Mouse (Mus musculus) CD8-positive naive resting alpha-beta T cell, adult 57 days (primary cell): ENCODE measurements around the gene Gm42674. TPM values are rescaled to one million over a fixed set of nuclear protein-coding genes. Genes with fewer than 3 reads are reported as not detected.

Source experiments
- total RNA-seq: library from RNA; stranded (reverse); gene quantifications from one replicate; pipeline ENCODE4 v1.2.4, GENCODE M21; 2023

Gene Gm42674
- not detected for total RNA-seq

GRCm38 (mm10) chr3:90601486-90602110 lies at the start of gene Gm42674:
Gene Gm42674, plus strand, starts transcription at chr3:90601904.

DNA sequence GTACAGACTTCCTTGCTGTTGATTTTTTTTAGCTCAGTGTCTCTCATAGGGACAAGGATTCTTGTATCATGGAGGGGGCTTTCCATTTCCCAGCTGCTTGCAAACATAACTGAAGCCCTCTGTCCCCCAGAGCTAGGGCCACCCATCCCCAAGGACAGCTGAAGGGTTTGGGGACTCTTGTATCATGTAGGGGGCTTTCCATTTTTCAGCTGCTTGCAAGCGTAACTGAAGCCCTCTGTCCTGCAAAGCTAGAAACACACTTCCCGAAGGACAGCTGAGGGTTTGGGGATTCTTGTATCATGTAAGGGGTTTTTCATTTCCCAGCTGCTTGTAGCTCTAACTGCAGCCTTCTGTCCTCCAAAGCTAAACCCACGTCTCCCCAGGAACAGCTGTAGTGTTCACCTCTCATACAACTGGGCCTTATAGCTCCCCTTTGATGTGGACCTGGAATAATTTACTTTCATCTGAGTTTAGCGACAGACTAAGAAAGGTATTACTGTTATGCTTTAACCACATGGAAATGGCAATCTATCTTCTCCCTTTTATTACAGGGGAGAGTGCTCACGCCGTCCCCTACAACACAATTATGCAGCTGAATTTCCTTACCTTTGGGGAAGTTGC lies 41.6 kb upstream of the Gm42674 start, which contains the start of gene S100a3:
Gene S100a3, plus strand, starts transcription at position 571 of the 621 bp plus-strand sequence.

GRCm38 (mm10) chr3:90589947-90590346 lies 11.8 kb upstream of the Gm42674 start, which contains the start of gene S100a2:
Gene S100a2, plus strand, starts transcription at chr3:90590247.

DNA sequence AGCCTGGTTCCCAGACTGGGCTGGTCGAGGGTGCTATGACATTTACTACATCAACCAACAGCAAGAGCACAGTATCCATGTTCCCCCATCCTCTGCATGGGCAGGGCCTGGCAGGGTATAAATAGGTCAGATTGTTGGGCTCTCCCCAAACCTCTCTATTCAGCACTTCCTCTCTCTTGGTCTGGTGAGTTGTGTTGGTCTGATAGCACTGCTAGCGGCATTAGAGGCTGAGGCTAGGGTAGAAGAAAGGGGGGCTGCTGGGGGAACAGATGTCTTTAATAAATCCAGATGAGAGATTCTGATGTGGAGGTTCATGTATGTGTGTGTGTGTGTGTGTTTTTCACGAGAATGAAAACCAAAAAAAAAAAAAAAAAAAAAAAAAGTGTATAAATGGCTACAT lies 1.9 kb downstream of the Gm42674 start, which contains the start of gene S100a4:
Gene S100a4, plus strand, starts transcription at position 149 of the 400 bp plus-strand sequence.

DNA sequence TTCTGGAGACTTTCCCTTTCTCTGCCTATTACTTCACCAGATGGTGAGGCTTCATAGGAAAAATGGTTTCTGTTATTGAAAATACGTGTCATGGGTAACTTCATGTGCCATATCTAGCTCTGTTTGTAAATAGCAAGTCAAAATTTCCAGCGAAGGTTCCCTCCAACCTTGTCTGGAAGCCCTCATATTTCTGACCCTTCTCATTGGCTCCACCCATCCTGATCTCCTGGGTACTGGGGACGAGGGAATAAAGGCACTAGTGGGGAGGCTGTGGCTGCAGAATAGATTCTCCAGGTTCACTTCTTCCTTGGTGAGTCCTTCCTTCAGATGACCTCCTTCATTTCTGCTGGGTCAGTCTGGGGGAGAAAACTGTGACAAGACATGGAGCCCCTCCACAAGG lies 6.5 kb downstream of the Gm42674 start, which contains the start of gene S100a5:
Gene S100a5, plus strand, starts transcription at position 301 of the 400 bp plus-strand sequence.

GRCm38 (mm10) chr3:90612728-90613291 lies 11.1 kb downstream of the Gm42674 start, which contains the start of gene S100a6:
Gene S100a6, plus strand, starts transcription at chr3:90612882.

DNA sequence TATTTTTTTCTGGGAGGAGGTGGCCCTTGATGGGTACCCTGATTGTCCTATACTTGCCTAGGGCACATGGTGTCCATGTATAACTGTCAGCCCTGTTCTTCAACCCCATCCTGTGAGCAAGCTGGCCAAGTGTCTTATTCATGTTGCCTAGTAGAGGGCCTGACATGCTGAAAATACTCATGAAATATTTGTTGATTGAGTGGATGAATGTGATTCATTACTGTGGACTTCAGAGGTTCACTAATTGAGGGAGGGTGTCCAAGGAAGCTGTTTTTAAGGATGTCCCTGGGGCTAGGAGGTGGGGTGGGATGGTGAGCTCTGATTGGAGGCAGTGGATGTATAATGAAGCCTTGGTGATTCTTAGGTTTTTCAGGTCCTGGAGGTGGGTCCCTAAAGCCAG lies 52.0 kb downstream of the Gm42674 start, which contains the start of gene S100a7a:
Gene S100a7a, plus strand, starts transcription at position 301 of the 400 bp plus-strand sequence.

Other genes starting within 250 kb of the Gm42674 start
- gene Slc27a3, start 212.0 kb upstream of the Gm42674 start, total RNA-seq: 0.92 TPM
- 46.2 TPM for gene Ints3, start 168.3 kb upstream of the Gm42674 start, total RNA-seq
- not detected for gene Npr1, start 136.0 kb upstream of the Gm42674 start, total RNA-seq
- 87.3 TPM for gene Ilf2, start 125.8 kb upstream of the Gm42674 start, total RNA-seq
- gene Snapin, start 110.9 kb upstream of the Gm42674 start, total RNA-seq: 39.5 TPM
- 191 TPM for gene Chtop, start 92.4 kb upstream of the Gm42674 start, total RNA-seq
- 3.9 TPM for gene S100a1, start 87.5 kb upstream of the Gm42674 start, total RNA-seq
- gene S100a13, start 87.5 kb upstream of the Gm42674 start, total RNA-seq: 23.9 TPM
- gene S100a14, start 75.0 kb upstream of the Gm42674 start, total RNA-seq: 0.86 TPM
- not detected for gene S100a16, start 64.7 kb upstream of the Gm42674 start, total RNA-seq
- gene S100a3, start 41.3 kb upstream of the Gm42674 start, total RNA-seq: not detected
- gene S100a2, start 11.7 kb upstream of the Gm42674 start, total RNA-seq: not detected
- gene S100a4, start 1.9 kb downstream of the Gm42674 start, total RNA-seq: 7.6 TPM
- not detected for gene S100a5, start 6.6 kb downstream of the Gm42674 start, total RNA-seq
- gene S100a6, start 11.0 kb downstream of the Gm42674 start, total RNA-seq: 8.8 TPM
- gene S100a7a, start 52.1 kb downstream of the Gm42674 start, total RNA-seq: not detected
- gene S100a8, start 67.1 kb downstream of the Gm42674 start, total RNA-seq: 24.0 TPM
- 28.6 TPM for gene S100a9, start 93.8 kb downstream of the Gm42674 start, total RNA-seq
- gene Pglyrp4, start 125.0 kb downstream of the Gm42674 start, total RNA-seq: not detected
- not detected for gene Gm5849, start 176.0 kb downstream of the Gm42674 start, total RNA-seq